Mouse (Mus musculus): Measurements from ENCODE around the gene Gm7075. TPM values are rescaled to one million over a fixed set of nuclear protein-coding genes. Genes with fewer than 3 reads are reported as not detected.

Gene Gm7075
- polyA plus RNA-seq, 1 experiment from 2014 or later = not detected

- H3K4me3 ChIP-seq (ENCODE audit: low read length) = no peak overlapping the region
- H3K9ac ChIP-seq (ENCODE audit: low read depth, low read length) = no peak overlapping the region
- 67% methylated on average over 2 of the region's 2 CpGs for WGBS
- no peak overlapping the region for H3K27ac ChIP-seq (ENCODE audit: low read length)
- H3K4me1 ChIP-seq (ENCODE audit: control insufficient read depth, insufficient read depth, low read length) = no peaks in the 10 kb centered on the region
- ATAC-seq = no peak
- H3K9me3 ChIP-seq (ENCODE audit: control insufficient read depth, low read length) = no peaks in the 10 kb centered on the region
- H3K27me3 ChIP-seq (replicated peaks; ENCODE audit: control insufficient read depth, insufficient read depth, low read length) = no peaks in the 10 kb centered on the region
- no peak overlapping the region for H3K4me2 ChIP-seq (ENCODE audit: low read depth, low read length)
- no peaks in the 10 kb centered on the region for H3K36me3 ChIP-seq (ENCODE audit: control insufficient read depth, insufficient read depth, low read length)
These were observed 11.3 kb upstream of the Gm7075 start for GRCm38 (mm10) chr10:63432887-63433286.

DNA sequence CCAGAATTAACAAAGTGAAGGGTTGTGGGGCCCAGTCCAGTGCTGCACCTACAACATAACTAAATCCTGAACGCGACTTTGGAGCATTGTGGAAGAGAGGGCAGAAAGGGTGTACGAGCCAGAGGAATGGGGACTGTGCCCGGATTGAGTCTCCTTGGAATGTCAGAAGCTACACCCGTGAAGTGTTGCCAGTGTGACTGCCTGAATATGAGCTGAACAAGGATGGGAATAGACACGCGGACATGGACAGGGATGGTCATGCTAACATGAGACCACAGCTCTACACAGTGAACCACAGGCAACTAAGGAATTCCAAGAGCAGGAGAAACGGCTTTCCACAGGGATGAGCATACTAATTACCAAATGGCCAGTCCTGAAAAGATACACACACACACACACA is 10.5 kb upstream of the Gm7075 start:
- H3K27ac ChIP-seq (ENCODE audit: low read length) = no peak overlapping the region

DNA sequence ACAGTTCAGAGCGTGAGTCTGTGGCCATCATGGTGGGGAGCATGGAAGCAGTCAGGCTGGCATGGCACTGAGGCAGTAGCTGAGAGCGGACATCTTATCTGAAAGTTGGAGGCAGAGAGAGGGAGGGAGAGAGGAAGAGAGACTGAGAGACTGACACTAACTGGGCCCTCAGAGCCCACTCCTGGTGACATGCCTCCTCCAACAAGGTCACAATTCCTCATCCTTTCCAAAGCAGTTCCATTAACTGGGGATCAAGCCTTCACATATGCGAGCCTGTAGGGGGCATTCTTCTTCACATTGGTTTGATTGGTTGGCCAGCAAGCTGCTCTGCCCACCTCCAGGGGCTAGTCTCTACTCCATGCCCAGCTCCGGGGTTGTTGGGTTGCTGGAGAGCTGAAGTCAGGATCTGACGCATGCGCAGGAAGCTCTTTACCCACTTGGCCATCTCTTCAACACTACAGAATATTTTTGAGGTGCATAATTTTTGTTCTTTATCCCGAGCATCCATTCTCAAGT is 9.7 kb upstream of the Gm7075 start:
- no peak for ATAC-seq

More for the DNA sequence above, 10.5 kb upstream of the Gm7075 start:
- Histone ChIP-seq H3K27me3 (replicated peaks; ENCODE audit: control insufficient read depth, insufficient read depth, low read length) (no peaks in the 10 kb centered on the region), H3K4me2 (ENCODE audit: low read depth, low read length) (no peak overlapping the region), H3K9me3 (ENCODE audit: control insufficient read depth, low read length) (no peaks in the 10 kb centered on the region), H3K36me3 (ENCODE audit: control insufficient read depth, insufficient read depth, low read length) (no peaks in the 10 kb centered on the region), H3K4me3 (ENCODE audit: low read length) (no peak overlapping the region), H3K9ac (ENCODE audit: low read depth, low read length) (no peak overlapping the region), H3K4me1 (ENCODE audit: control insufficient read depth, insufficient read depth, low read length) (no peaks in the 10 kb centered on the region)
- WGBS = 87% methylated on average over 8 of the region's 8 CpGs
- ATAC-seq = no peak

DNA sequence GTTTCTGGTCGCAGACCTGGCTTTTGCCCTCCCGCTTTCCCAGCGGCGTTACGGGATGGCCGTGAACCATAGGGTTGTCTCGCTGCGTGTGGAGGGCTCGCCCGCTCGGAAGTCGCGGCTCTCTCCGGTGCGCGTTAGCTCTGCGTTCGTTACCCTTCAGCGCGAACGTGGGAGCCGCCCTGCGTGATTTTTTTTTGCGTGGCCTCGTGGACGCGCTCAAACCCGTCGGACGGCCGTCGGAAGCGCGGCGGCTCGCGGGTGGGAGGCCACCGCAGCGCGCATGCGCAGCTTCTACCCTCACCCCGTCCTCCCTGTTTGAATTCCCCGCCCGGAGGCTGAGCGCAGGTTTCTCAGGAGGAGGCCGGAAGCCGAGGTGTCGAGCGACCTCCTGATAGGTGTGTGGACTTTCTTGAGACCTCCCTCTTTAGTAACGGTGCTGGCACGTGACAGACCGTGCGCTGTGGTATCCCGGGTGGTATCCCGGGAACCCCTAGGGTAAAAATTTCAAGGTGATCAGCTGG is 8.3 kb upstream of the Gm7075 start, which contains the start of gene Ctnna3:
TSS of gene Ctnna3 (plus strand) at position 314 of the 521 bp plus-strand sequence.
- H3K27ac ChIP-seq (ENCODE audit: low read length) = peak within 1 kb of the TSS; percentile 68
- H3K4me2 ChIP-seq (ENCODE audit: low read depth, low read length) = peak within 1 kb of the TSS; percentile 77
- no peaks in the 10 kb centered on the region for H3K4me1 ChIP-seq (ENCODE audit: control insufficient read depth, insufficient read depth, low read length)
- peak; percentile 97 for ATAC-seq
- no peaks in the 10 kb centered on the region for H3K36me3 ChIP-seq (ENCODE audit: control insufficient read depth, insufficient read depth, low read length)
- peak within 1 kb of the TSS; percentile 84 for H3K4me3 ChIP-seq (ENCODE audit: low read length)
- no peaks in the 10 kb centered on the region for H3K9me3 ChIP-seq (ENCODE audit: control insufficient read depth, low read length)
- H3K9ac ChIP-seq (ENCODE audit: low read depth, low read length) = peak within 1 kb of the TSS; percentile 79
- under 1% methylated on average over 55 of the region's 55 CpGs for WGBS
- no peaks in the 10 kb centered on the region for H3K27me3 ChIP-seq (replicated peaks; ENCODE audit: control insufficient read depth, insufficient read depth, low read length)

More for the DNA sequence above, 9.7 kb upstream of the Gm7075 start:
- H3K9me3 ChIP-seq (ENCODE audit: control insufficient read depth, low read length) = no peaks in the 10 kb centered on the region
- H3K4me3 ChIP-seq (ENCODE audit: low read length) = no peak overlapping the region
- 91% methylated on average over 7 of the region's 7 CpGs for WGBS
- no peak overlapping the region for H3K27ac ChIP-seq (ENCODE audit: low read length)
- H3K9ac ChIP-seq (ENCODE audit: low read depth, low read length) = no peak overlapping the region
- no peaks in the 10 kb centered on the region for H3K4me1 ChIP-seq (ENCODE audit: control insufficient read depth, insufficient read depth, low read length)
- no peaks in the 10 kb centered on the region for H3K36me3 ChIP-seq (ENCODE audit: control insufficient read depth, insufficient read depth, low read length)
- H3K4me2 ChIP-seq (ENCODE audit: low read depth, low read length) = no peak overlapping the region
- H3K27me3 ChIP-seq (replicated peaks; ENCODE audit: control insufficient read depth, insufficient read depth, low read length) = no peaks in the 10 kb centered on the region

- WGBS = 0% methylated on average over 34 of the region's 34 CpGs
- peak; percentile 92 for ATAC-seq
- H3K4me1 ChIP-seq (ENCODE audit: control insufficient read depth, insufficient read depth, low read length) = no peaks in the 10 kb centered on the region
These were observed 7.8 kb upstream of the Gm7075 start for GRCm38 (mm10) chr10:63429380-63429779.

GRCm38 (mm10) chr10:63429023-63429340 is 7.4 kb upstream of the Gm7075 start:
- Histone ChIP-seq H3K9me3 (ENCODE audit: control insufficient read depth, low read length) (no peaks in the 10 kb centered on the region), H3K9ac (ENCODE audit: low read depth, low read length) (peak overlapping the region; percentile 69), H3K27ac (ENCODE audit: low read length) (peak overlapping the region; percentile 66), H3K4me2 (ENCODE audit: low read depth, low read length) (peak overlapping the region; percentile 77), H3K27me3 (replicated peaks; ENCODE audit: control insufficient read depth, insufficient read depth, low read length) (no peaks in the 10 kb centered on the region), H3K4me3 (ENCODE audit: low read length) (peak overlapping the region; percentile 84), H3K36me3 (ENCODE audit: control insufficient read depth, insufficient read depth, low read length) (no peaks in the 10 kb centered on the region), H3K4me1 (ENCODE audit: control insufficient read depth, insufficient read depth, low read length) (no peaks in the 10 kb centered on the region)
- 2% methylated on average over 11 of the region's 11 CpGs for WGBS
- no peak; the same call in 1 of the 2 replicates for ATAC-seq

More at GRCm38 (mm10) chr10:63429380-63429779, 7.8 kb upstream of the Gm7075 start:
- H3K4me2 ChIP-seq (ENCODE audit: low read depth, low read length) = peak overlapping the region; percentile 77
- H3K4me3 ChIP-seq (ENCODE audit: low read length) = peak overlapping the region; percentile 84
- H3K9ac ChIP-seq (ENCODE audit: low read depth, low read length) = peak overlapping the region; percentile 79
- H3K27ac ChIP-seq (ENCODE audit: low read length) = peak overlapping the region; percentile 68
- no peaks in the 10 kb centered on the region for H3K36me3 ChIP-seq (ENCODE audit: control insufficient read depth, insufficient read depth, low read length)
- no peaks in the 10 kb centered on the region for H3K27me3 ChIP-seq (replicated peaks; ENCODE audit: control insufficient read depth, insufficient read depth, low read length)
- H3K9me3 ChIP-seq (ENCODE audit: control insufficient read depth, low read length) = no peaks in the 10 kb centered on the region

DNA sequence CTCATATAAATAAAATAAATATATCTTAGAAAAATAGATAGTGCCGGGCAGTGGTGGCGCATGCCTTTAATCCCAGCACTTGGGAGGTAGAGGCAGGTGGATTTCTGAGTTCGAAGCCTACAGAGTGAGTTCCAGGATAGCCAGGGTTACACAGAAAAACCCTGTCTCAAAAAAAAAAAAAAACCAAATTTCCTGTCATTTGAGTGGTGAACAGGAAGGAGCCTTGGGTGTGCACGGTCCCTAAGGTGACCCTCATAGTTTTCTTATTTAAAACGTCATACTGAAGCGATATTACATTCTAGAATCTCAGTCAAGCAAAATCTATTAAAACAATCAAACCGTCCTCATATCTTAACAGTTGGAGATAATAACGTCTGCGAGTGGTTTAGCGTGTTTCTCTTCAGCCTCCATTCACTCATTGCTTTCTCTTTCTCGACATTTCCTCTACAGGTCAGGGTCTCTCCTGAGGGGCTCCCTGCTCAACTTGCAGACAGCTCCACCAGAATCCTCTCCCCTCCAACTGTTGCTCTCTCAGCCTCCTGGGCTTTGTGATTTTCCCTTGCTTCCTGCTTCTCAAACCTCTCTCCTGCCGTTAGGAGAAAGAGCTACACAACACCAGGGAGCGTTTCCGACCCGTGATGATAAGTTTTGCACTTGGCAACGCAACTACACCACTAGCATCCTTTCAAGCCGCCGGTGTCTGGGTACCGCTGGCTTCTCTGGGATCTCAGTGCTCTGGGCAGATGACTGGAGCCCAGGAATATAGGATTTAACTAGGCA is 6.8 kb upstream of the Gm7075 start:
- Histone ChIP-seq H3K36me3 (ENCODE audit: control insufficient read depth, insufficient read depth, low read length) (no peaks in the 10 kb centered on the region), H3K27me3 (replicated peaks; ENCODE audit: control insufficient read depth, insufficient read depth, low read length) (no peaks in the 10 kb centered on the region), H3K9me3 (ENCODE audit: control insufficient read depth, low read length) (no peaks in the 10 kb centered on the region), H3K4me3 (ENCODE audit: low read length) (peak overlapping the region; percentile 84), H3K9ac (ENCODE audit: low read depth, low read length) (peak overlapping the region; percentile 69), H3K4me2 (ENCODE audit: low read depth, low read length) (peak overlapping the region; percentile 77), H3K4me1 (ENCODE audit: control insufficient read depth, insufficient read depth, low read length) (no peaks in the 10 kb centered on the region), H3K27ac (ENCODE audit: low read length) (peak overlapping the region; percentile 66)
- WGBS = 18% methylated on average over 19 of the region's 19 CpGs
- 0 out of 2 replicates have a peak, but pooled peaks have one; percentile 1 for ATAC-seq

GRCm38 (mm10) chr10:63427146-63427545 is 5.6 kb upstream of the Gm7075 start:
- Histone ChIP-seq H3K9me3 (ENCODE audit: control insufficient read depth, low read length) (no peaks in the 10 kb centered on the region), H3K4me1 (ENCODE audit: control insufficient read depth, insufficient read depth, low read length) (no peaks in the 10 kb centered on the region), H3K9ac (ENCODE audit: low read depth, low read length) (no peak overlapping the region), H3K27ac (ENCODE audit: low read length) (no peak overlapping the region), H3K4me2 (ENCODE audit: low read depth, low read length) (no peak overlapping the region), H3K27me3 (replicated peaks; ENCODE audit: control insufficient read depth, insufficient read depth, low read length) (no peaks in the 10 kb centered on the region), H3K4me3 (ENCODE audit: low read length) (no peak overlapping the region), H3K36me3 (ENCODE audit: control insufficient read depth, insufficient read depth, low read length) (no peaks in the 10 kb centered on the region)
- ATAC-seq = no peak
- 80% methylated on average over 8 of the region's 8 CpGs for WGBS

GRCm38 (mm10) chr10:63424475-63424814 is 2.9 kb upstream of the Gm7075 start:
- Histone ChIP-seq H3K9me3 (ENCODE audit: control insufficient read depth, low read length) (no peaks in the 10 kb centered on the region), H3K4me3 (ENCODE audit: low read length) (no peak overlapping the region), H3K4me2 (ENCODE audit: low read depth, low read length) (no peak overlapping the region), H3K9ac (ENCODE audit: low read depth, low read length) (no peak overlapping the region), H3K27ac (ENCODE audit: low read length) (no peak overlapping the region), H3K4me1 (ENCODE audit: control insufficient read depth, insufficient read depth, low read length) (no peaks in the 10 kb centered on the region), H3K36me3 (ENCODE audit: control insufficient read depth, insufficient read depth, low read length) (no peaks in the 10 kb centered on the region), H3K27me3 (replicated peaks; ENCODE audit: control insufficient read depth, insufficient read depth, low read length) (no peaks in the 10 kb centered on the region)
- no peak for ATAC-seq
